Mouse (Mus musculus): ENCODE data around the gene Hs6st1. TPM values are rescaled to one million over a fixed set of nuclear protein-coding genes. Genes with fewer than 3 reads are reported as not detected.
"Not testable (repeated sequence)": the region's sequence is repeated elsewhere in the genome, so short reads cannot be mapped to it uniquely, and the experiment has no call there.

Gene Hs6st1
- total RNA-seq (2022), result 10 to 100 TPM; 19.3 to 23.2 (median 20.8) TPM

DNA sequence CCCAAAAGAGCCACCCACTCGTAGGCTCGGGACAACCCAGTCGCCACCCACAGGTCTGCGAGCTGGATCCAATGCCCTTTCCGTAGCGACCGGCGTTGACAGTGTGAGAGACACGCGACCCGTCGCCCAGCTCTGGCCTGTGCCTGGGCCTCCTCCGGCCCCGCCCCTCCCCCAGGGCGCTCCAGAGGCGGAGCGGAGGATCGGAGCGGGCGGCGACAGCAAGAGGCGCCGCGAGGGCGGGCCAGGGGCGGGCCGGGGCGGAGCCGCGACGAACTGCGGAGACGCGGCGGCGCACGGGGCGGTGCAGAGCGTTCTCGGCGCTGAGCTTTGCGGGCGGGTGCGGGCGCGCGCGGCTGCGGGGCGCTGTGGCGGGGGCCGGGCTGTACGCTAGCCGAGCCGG lies at the start of gene Hs6st1:
TSS of gene Hs6st1 (plus strand) at position 325 of the 400 bp plus-strand sequence.
- peak; percentile 93 to 95 for DNase-seq (ENCODE audit: low spot score in 2 of 2)

DNA sequence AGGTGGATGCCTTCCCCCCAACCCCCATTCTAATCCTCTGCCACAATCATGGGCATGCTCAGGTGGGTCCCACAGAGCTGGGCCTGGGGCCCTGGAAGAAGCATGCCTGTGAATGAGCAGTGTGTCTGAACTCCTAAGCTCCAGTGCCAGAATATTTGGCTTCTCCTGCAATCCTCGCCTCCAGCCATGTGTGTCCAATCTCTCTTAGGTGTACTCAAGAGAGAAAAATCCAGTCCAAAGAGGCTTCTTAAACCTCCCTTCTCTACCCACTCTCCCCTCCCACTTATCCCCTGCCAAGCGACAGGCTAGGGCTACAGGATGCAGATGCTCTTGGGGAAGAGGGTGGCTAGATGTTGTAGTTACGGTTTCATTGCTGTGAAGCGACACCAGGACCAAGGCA lies 49.6 kb upstream of the Hs6st1 start:
- DNase-seq (ENCODE audit: low spot score in 2 of 2), result no peak

DNA sequence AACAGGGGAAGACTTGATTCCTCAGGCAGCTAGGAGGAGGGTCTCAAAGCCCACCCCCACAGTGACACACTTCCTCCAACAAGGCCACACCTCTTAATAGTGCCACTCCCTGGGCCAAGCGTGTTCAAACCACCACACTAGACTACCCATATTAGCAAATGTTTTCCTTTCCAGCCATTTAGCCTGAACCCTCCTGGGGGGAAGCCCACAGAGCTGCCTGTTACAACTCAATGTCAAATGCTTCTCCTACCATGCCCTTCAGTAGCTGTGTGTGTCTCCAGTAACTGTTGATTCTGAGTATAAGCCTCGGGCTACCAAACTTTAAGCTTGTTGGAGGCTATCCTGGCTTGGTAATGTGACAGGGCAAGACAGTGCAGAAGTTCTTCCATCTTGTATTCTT lies 49.0 kb upstream of the Hs6st1 start:
- DNase-seq (ENCODE audit: low spot score in 2 of 2), result no peak

- no peak for DNase-seq (ENCODE audit: low spot score in 2 of 2)
Observed at GRCm38 (mm10) chr1:36020315-36020714, 47.9 kb upstream of the Hs6st1 start.

GRCm38 (mm10) chr1:36030421-36030821 lies 37.8 kb upstream of the Hs6st1 start:
- DNase-seq (ENCODE audit: low spot score in 2 of 2), result peak; percentile 55 to 80

- no peak for DNase-seq (ENCODE audit: low spot score in 2 of 2)
Observed at GRCm38 (mm10) chr1:36038769-36039168, 29.4 kb upstream of the Hs6st1 start.

DNA sequence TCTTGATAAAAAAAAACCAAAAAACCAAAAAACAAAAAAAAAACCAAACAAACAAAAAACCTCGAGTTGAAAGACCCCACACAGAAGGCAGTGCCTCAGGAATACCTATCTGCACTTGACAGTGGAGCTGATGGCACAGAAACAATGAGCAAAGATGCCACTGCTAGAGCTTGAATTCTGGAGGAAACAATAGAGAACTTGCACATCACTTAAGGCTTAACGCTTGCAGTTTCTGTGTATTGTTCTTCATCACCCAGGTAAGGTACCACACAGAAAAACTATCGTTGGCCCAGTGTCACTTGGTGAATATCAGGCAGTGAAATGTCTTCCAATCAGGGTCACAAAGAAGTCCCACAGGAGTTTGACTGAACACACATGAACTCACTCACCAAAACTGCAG lies 26.1 kb upstream of the Hs6st1 start:
- no peak for DNase-seq (ENCODE audit: low spot score in 2 of 2)

- DNase-seq (ENCODE audit: low spot score in 2 of 2), result not testable (repeated sequence)
Observed at GRCm38 (mm10) chr1:36043793-36044192, 24.4 kb upstream of the Hs6st1 start.

GRCm38 (mm10) chr1:36044288-36044687 lies 23.9 kb upstream of the Hs6st1 start:
- DNase-seq (ENCODE audit: low spot score in 2 of 2), result no peak

DNA sequence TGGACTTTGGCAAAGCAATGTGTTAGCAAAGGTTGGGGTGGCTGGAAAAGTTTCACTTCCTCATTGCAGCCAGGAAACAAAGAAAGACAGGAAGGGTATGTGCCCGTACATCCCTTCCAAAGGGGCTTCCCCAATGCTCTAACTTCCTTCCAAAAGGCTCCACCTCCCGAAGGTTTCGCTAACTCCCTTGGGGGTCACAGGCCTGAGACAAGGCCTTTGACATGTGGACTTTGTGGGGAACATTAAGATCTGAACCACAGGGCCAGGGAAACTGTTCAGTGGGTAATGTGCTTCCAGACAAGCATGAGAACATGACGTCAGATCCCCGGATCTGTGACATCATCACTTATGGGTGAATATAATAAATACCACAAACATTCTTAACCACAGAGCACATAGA lies 15.5 kb upstream of the Hs6st1 start:
- no peak for DNase-seq (ENCODE audit: low spot score in 2 of 2)

DNA sequence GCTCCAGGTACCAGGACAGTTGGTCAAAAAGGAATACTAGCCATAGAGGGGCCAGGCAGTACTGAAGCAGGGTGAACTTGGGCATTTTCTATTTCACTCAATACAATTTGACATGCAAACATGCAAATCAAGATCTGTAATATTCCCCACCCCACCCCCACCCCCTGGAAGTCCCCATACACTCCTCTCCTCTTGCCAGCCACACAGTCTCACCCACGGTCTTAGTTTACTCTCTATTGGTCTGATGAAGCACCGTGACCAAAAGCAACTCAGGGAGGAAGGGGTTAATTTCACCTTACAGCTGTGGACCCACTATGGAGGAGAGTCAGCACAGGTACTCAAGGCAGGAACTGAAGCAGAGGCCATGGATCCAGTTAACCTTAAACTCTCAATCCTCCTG lies 14.6 kb upstream of the Hs6st1 start:
- DNase-seq (ENCODE audit: low spot score in 2 of 2), result no peak

GRCm38 (mm10) chr1:36054182-36054966 lies 13.8 kb upstream of the Hs6st1 start:
- no peak for DNase-seq (ENCODE audit: low spot score in 2 of 2)

- no peak for DNase-seq (ENCODE audit: low spot score in 2 of 2)
Observed at GRCm38 (mm10) chr1:36054967-36055357, 13.2 kb upstream of the Hs6st1 start.

- DNase-seq (ENCODE audit: low spot score in 2 of 2), result no peak
Observed at GRCm38 (mm10) chr1:36059351-36059750, 8.8 kb upstream of the Hs6st1 start.

DNA sequence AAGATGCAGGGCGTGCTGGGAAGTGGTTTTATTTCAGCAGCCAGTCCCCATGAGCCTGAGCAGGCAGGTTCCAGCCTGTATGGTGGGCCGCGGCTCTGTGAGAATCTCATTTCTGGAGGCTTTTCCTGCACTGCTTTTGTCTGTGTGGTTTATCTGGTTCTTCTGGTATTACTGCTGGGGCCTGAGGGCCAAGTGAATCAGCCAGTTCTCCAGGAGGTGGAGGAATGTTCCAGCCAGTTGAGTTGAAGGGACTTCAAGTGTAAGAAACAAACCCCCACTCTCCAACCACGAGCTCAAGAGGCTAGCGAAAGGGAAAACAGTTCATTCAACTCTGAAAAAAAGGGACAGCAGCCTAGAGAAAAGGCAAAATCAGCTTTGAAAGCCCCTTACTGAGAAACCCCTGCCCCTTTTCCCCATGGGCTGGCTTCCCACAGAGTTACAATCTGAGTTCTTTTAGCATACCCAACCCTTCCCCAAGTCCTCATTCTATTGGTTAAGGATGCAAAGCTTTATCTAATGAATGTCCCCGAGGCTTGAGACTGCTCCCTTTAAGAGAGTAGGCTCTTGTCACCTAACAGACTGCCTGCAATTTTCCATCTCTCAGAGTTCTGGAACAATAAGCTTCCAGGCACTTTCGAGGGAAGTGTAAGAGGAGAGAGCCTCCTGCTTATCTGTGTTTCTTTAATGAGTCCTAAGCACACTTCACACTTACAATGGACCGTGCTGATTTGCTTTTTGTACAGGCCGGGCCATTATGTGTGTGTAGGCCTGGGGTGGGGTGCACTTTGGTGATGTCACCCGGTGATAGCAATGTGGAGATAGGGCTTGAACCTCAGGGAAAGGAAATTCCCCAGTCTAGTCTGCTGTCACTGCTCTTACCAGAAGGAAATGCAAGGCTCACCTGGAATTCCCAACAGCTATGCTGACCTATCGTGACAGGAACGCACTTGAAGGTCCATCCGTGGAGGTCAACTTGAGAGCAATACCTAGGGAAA lies 7.9 kb upstream of the Hs6st1 start:
- DNase-seq (ENCODE audit: low spot score in 2 of 2), result no peak

DNA sequence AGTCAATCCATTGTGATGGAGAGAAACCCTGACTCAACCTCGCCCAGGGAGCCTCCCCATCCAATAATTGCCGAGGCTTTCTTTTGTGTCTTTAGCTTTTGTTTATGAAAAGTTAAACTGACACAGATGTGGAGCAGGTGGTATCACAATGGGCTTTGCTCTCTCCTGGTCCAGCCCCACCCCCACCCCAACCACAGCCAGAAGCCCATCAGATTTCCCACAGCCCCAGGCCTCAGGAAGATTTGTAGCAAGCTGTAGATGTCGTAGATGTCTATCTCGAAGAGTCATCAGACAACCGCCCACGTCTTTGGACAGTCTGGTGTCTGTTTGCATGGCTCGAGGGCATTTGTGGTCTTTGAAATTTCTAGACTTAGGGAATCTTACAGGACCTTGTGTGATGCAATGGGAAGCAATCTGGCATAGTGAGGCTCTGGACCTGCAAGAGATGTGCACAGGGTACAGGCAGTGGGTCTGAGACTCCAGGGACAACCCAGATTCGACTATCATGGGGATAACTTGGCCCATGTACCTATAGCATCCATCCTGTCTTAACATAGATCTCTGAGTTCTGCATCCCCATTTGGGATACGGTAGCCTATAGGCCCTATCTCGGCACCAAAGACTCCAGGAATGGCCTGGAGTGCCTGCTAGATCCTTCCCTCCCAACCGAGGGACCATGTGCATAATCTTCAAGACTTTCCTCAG lies 6.8 kb upstream of the Hs6st1 start:
- DNase-seq (ENCODE audit: low spot score in 2 of 2), result no peak

- no peak for DNase-seq (ENCODE audit: low spot score in 2 of 2)
Observed at GRCm38 (mm10) chr1:36062088-36062805, 6.0 kb upstream of the Hs6st1 start.

DNA sequence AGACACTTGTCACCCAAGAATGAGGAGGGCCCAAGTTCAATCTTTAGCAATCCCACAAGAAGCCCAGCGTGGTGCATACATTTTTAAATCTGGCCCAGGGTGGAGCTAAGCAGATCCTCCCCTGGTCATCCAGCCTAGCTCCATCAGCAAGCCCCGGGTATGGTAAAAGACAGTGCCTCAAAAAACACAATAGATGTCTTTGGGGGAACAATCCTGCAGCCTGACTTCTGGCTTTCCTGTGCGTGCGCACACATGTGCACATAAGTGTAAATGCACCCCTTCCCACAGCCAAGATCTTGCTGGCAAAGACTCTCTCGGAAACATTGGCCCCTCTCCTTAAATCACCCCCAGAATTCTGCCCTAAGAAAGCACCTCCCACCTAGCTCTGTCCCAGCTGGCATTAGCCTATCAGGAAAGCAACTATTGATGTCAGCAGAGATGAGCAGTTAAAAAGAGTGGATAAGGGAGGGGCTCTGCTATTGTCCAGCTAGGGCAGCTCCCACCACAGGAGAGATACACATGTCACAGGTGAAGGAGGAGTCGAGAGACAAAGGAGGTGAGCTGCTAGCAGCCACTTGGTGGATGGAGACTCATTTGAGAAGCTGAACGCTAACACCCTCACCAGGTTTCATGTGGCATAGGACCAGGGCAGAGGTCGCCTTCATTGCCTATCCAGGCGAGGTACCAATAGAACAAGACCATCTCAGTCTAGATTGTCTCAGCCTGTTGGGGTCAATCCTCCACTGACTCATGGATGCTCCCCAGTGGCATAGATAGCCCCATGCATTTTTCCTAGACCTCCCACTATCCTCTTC lies 5.2 kb upstream of the Hs6st1 start:
- DNase-seq (ENCODE audit: low spot score in 2 of 2), result no peak

DNA sequence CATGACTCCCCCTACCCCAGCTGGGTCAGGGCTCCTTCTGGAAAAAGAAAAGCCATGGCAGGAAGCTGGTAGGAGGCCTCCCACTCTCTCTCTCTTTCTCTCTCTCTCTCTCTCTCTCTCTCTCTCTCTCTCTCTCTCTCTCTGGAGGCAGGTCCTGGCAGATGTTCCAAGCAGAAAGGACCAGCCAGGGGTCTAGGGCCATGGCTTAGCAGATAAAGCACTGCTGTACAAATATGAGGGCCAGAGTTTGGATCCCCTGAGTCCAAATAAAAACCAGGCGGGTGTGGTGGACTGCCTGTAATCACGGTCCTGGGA lies 4.6 kb upstream of the Hs6st1 start:
- DNase-seq (ENCODE audit: low spot score in 2 of 2), result no peak

- DNase-seq (ENCODE audit: low spot score in 2 of 2), result no peak
Observed at GRCm38 (mm10) chr1:36064223-36064622, 4.0 kb upstream of the Hs6st1 start.
